Mouse (Mus musculus) hindbrain, embryonic 15.5 days (tissue): ENCODE results near the gene Sema3a. TPM values are rescaled to one million over a fixed set of nuclear protein-coding genes. Genes with fewer than 3 reads are reported as not detected.
A peak's percentile ranks its signal among the peaks of the same experiment; 100 is the strongest.

ENCODE experiments used
- ATAC-seq: fragments of 200-750 bp; cut with Nextera tagmentation; 2 replicates; pipeline ENCODE4 v1.8.0; 2017; ENCODE audit warnings: low read depth, moderate number of reproducible peaks, moderate TSS enrichment; ENCODE audit not compliant: low FRiP score
- H3K27ac ChIP-seq: fragments of 300-500 bp; sonication (generic); replicated peaks from 2 replicates; pipeline ENCODE4 v1.5.1; 2015; ENCODE audit warnings: mild to moderate bottlenecking, inconsistent platforms
- H3K27me3 ChIP-seq: fragments of 300-500 bp; sonication (generic); 2 replicates; pipeline ENCODE4 v1.6.1; 2015; ENCODE audit warnings: control low read depth, inconsistent platforms
- H3K36me3 ChIP-seq: fragments of 300-500 bp; sonication (generic); 2 replicates; pipeline ENCODE4 v1.6.1; 2015; ENCODE audit warnings: control low read depth, inconsistent platforms
- H3K4me1 ChIP-seq: fragments of 300-500 bp; sonication (generic); replicated peaks from 2 replicates; pipeline ENCODE4 v1.6.1; 2015; ENCODE audit warnings: control low read depth, inconsistent platforms
- H3K4me2 ChIP-seq: fragments of 300-500 bp; sonication (generic); 2 replicates; pipeline ENCODE4 v1.6.1; 2015; ENCODE audit warnings: moderate library complexity, mild to moderate bottlenecking, inconsistent platforms
- H3K4me3 ChIP-seq: fragments of 300-500 bp; sonication (generic); 2 replicates; pipeline ENCODE4 v1.5.1; 2015; ENCODE audit warnings: mild to moderate bottlenecking, inconsistent platforms
- H3K9ac ChIP-seq: fragments of 300-500 bp; sonication (generic); 2 replicates; pipeline ENCODE4 v1.6.1; 2015; ENCODE audit warnings: inconsistent platforms
- H3K9me3 ChIP-seq: fragments of 300-500 bp; sonication (generic); 2 replicates; pipeline ENCODE4 v1.6.1; 2016; ENCODE audit warnings: control low read depth, inconsistent platforms
- WGBS: fragments of 180-500 bp; shearing (Covaris S2); methylation state at CpG from one replicate; pipeline ENCODE4 v1.1.7; 2015; 5-methylcytosine and 5-hydroxymethylcytosine counted together
- polyA plus RNA-seq: library from polyadenylated mRNA; unstranded; fragments of >200 nt; fragmentation: Nextera tagmentation; extraction: Ambion mirVana; gene quantifications from 2 replicates; pipeline ENCODE4 v1.2.1, GENCODE M21; 2015

The Sema3a gene
- polyA plus RNA-seq, 1 experiment from 2014 or later: 23.0 TPM

DNA sequence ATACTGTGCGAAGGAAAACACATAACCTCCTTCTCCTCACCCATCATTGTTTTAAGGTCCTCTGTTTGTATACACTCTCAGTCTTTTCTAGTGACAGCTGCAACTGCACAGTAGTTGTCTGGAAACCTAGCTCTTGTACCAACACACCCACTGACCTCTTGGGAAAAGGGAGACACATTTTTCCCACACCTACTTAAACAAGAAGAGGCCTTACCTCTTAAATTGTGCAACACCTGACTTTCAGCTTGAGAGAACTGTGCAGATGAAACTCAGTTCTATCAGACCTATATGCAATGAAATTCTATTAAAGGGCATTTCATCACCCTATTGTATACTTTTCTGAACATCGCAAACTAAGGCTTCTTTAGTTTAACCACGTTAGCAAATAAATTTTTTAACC lies 262.5 kb downstream of the Sema3a start:
- Histone ChIP-seq H3K9ac (no peak overlapping the region), H3K4me1 (no peaks in the 10 kb centered on the region), H3K4me3 (no peak overlapping the region), H3K4me2 (no peak overlapping the region), H3K9me3 (no peaks in the 10 kb centered on the region), H3K27me3 (no peaks in the 10 kb centered on the region), H3K27ac (no peak overlapping the region), H3K36me3 (no peaks in the 10 kb centered on the region)
- no peak for ATAC-seq
- 83% methylated on average over 3 of the region's 3 CpGs for WGBS

DNA sequence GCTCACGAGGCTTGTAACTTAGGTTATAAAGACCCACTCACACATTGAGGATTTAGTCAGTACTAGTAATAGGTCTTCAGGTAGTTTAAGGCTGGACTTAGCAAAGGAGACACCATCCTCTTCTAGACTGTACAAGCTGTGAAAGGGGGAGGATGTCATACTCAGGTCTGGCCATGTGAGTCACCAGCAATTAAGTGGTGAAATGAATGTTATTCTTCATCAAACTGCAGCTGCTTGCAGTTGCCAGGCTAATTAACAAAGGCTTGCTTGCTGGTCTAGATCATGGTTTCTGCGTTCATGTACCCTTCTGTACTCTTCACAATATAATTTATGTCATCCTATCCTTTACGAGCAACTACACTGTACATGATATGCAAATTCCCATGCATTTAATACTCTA lies 264.8 kb downstream of the Sema3a start:
- H3K27me3 ChIP-seq: no peaks in the 10 kb centered on the region
- no peaks in the 10 kb centered on the region for H3K9me3 ChIP-seq
- H3K27ac ChIP-seq: no peak overlapping the region
- 82% methylated on average over 3 of the region's 3 CpGs for WGBS
- no peak for ATAC-seq
- no peaks in the 10 kb centered on the region for H3K36me3 ChIP-seq
- H3K4me1 ChIP-seq: no peaks in the 10 kb centered on the region
- no peak overlapping the region for H3K4me2 ChIP-seq
- H3K9ac ChIP-seq: no peak overlapping the region
- H3K4me3 ChIP-seq: no peak overlapping the region

DNA sequence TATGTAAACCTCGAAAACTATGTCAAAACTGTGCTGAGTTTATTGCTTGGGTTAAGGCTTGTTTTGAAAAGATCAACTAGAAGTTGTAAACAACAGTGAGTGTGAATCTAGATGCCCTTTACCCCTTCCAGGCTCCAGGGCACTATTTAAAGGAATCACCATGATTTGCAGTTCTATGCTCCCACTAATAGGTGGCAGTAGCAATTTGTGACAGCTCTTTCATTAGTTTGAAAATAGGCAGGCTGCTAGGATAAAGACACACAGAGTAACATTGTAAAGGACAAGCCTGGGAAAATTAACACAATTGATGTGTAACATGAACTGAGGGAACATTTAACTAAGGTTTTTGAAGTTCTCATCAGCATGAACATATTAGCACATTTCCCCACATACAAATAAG lies 280.2 kb downstream of the Sema3a start:
- Histone ChIP-seq H3K27me3 (no peaks in the 10 kb centered on the region), H3K27ac (no peak overlapping the region), H3K4me3 (no peak overlapping the region), H3K9ac (no peak overlapping the region), H3K4me1 (no peaks in the 10 kb centered on the region), H3K9me3 (no peaks in the 10 kb centered on the region), H3K4me2 (no peak overlapping the region), H3K36me3 (no peaks in the 10 kb centered on the region)
- 38% methylated on average over 1 of the region's 1 CpGs for WGBS
- no peak for ATAC-seq

DNA sequence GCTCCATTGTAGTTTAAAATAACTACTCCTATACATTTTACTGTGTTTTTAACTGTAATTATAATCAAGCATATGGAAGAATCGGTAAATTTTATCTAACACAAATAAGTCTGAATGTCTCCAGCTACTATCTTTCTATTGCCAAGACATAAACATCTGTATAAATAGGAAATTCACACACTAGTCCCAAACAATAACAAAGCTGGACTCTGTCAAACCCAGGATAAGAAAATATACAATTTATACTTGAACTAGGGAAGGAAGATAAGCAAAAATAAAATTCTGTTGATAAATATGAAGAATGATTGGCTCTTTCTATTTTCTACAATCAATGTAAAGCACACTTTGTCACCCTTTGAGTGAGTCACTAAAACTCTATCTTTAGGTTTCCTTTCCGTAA lies 280.9 kb downstream of the Sema3a start:
- Histone ChIP-seq H3K4me1 (no peaks in the 10 kb centered on the region), H3K9me3 (no peaks in the 10 kb centered on the region), H3K9ac (no peak overlapping the region), H3K4me2 (no peak overlapping the region), H3K4me3 (no peak overlapping the region), H3K27me3 (no peaks in the 10 kb centered on the region), H3K27ac (no peak overlapping the region), H3K36me3 (no peaks in the 10 kb centered on the region)
- no peak for ATAC-seq
- WGBS: 96% methylated on average over 2 of the region's 2 CpGs

- H3K9ac ChIP-seq: no peak overlapping the region
- WGBS: 76% methylated on average over 2 of the region's 2 CpGs
- ATAC-seq: no peak
- no peaks in the 10 kb centered on the region for H3K9me3 ChIP-seq
- H3K4me2 ChIP-seq: no peak overlapping the region
- no peaks in the 10 kb centered on the region for H3K36me3 ChIP-seq
- no peaks in the 10 kb centered on the region for H3K27me3 ChIP-seq
- H3K4me1 ChIP-seq: no peaks in the 10 kb centered on the region
- no peak overlapping the region for H3K27ac ChIP-seq
- H3K4me3 ChIP-seq: no peak overlapping the region
Observed at GRCm38 (mm10) chr5:13411920-13412319, 286.7 kb downstream of the Sema3a start.

DNA sequence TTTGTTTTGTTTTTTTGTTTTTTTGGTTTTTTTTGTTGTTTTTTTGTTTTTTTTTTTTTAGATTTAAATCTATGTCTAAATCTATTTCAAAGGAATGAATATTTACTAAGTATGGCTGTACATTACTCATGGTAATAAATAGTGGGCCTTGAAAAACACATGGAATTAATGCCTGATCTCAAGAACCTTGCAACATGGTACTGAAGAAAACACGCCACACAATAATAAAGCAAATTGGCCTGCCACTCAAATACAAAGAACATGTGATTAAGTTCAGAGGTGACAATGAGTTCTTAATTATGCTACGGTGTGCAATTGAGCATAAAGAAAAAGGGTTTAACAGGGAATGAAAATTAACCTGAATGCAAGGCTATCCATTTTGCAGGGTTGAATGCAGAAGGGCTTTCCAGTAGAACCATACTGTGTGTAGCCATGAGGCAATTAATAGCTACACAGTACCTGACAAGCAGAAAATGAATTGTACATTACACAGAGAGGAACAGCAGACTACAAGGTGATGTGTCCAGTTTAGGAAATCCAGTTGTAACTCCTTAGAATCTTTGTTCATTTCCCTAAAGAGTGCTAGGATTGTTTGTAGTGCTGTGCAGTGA lies 288.8 kb downstream of the Sema3a start:
- Histone ChIP-seq H3K9ac (no peak overlapping the region), H3K4me2 (no peak overlapping the region), H3K9me3 (no peaks in the 10 kb centered on the region), H3K4me3 (no peak overlapping the region), H3K27ac (no peak overlapping the region), H3K4me1 (no peaks in the 10 kb centered on the region), H3K36me3 (no peaks in the 10 kb centered on the region), H3K27me3 (no peaks in the 10 kb centered on the region)
- 32% methylated on average over 2 of the region's 2 CpGs for WGBS
- ATAC-seq: no peak

- 64% methylated on average over 3 of the region's 3 CpGs for WGBS
- no peak overlapping the region for H3K27ac ChIP-seq
- ATAC-seq: no peak
- no peaks in the 10 kb centered on the region for H3K4me1 ChIP-seq
- H3K9ac ChIP-seq: no peak overlapping the region
- no peaks in the 10 kb centered on the region for H3K9me3 ChIP-seq
- H3K4me2 ChIP-seq: no peak overlapping the region
- no peak overlapping the region for H3K4me3 ChIP-seq
- H3K27me3 ChIP-seq: no peaks in the 10 kb centered on the region
- H3K36me3 ChIP-seq: no peaks in the 10 kb centered on the region
Observed at GRCm38 (mm10) chr5:13416960-13417710, 291.9 kb downstream of the Sema3a start.

DNA sequence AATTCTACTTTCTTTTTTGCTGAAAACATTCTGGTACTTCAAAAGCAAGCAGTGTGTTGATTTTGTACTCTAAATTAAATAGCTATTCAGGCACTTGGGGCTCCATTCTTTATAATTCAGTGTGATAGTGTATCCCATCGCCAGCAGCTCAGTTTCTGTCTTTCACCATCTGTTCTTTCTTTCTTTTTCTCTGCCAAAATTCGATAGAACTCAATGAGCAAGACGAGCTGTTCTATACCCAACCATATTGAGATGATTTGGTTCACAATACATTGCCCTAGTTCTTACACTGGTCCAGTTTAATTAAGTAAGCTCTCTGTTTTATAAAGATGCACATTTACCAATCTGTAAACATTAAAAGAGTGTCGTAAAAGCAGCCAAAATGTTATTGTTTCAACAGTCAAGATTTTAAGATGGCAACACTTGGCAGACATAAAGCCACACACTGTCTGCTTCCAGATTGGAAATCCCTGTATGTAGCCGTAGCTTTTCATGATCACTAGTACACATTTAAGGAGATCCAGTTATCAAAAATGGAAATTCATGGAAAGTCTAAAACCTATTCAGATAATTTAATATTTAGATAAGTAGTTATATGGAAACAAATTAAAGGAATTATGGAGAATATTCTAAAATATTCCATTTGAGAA lies 296.2 kb downstream of the Sema3a start:
- Histone ChIP-seq H3K4me1 (no peaks in the 10 kb centered on the region), H3K27me3 (no peaks in the 10 kb centered on the region), H3K36me3 (no peaks in the 10 kb centered on the region), H3K9me3 (no peaks in the 10 kb centered on the region), H3K4me3 (no peak overlapping the region), H3K9ac (no peak overlapping the region), H3K4me2 (no peak overlapping the region), H3K27ac (no peak overlapping the region)
- ATAC-seq: 0 out of 2 replicates have a peak, but pooled peaks have one; percentile 27
- WGBS: 48% methylated on average over 5 of the region's 5 CpGs

DNA sequence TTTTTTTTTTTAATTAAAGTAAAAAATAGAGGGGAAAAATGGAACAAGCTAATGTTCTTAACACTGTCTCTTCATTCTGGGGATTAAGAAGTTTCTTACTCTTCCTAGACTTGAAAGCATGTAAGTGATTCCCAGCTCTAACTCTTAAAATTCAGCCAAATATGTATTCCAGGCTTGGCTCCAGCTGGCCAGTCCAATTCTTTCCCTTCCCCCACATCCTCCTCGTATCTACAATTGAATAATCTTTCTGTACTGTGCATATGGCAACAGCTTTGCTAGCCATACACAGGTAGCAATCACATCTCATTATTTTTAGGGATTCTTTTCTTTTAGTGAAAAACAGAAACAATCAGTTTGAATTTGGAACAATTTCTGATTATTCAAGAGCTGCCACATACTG lies 303.5 kb downstream of the Sema3a start:
- ATAC-seq: no peak
- WGBS: 23% methylated on average over 1 of the region's 1 CpGs
- no peak overlapping the region for H3K4me3 ChIP-seq

DNA sequence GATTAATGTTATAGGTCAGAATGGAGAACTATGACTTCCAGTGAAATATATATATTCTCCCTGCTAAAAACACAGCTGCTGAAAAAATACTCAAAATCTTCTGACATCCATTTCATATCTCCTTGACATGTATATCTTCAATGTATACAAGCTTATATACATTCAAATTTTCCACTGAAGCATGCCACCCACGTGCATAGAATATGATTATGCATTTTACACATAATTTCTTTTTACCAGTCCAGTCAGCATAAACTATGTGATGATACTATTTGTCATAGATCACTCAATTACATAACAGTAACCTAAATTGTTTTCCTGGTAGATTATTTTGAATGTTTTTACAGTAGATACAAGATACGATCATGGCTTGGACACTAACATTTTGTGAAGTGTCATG lies 306.6 kb downstream of the Sema3a start:
- Histone ChIP-seq H3K36me3 (no peaks in the 10 kb centered on the region), H3K27me3 (no peaks in the 10 kb centered on the region), H3K9ac (no peak overlapping the region), H3K4me3 (no peak overlapping the region), H3K4me2 (no peak overlapping the region), H3K4me1 (no peaks in the 10 kb centered on the region), H3K9me3 (no peaks in the 10 kb centered on the region), H3K27ac (no peak overlapping the region)
- WGBS: 85% methylated on average over 2 of the region's 2 CpGs
- no peak for ATAC-seq

More for the DNA sequence above, 303.5 kb downstream of the Sema3a start:
- no peaks in the 10 kb centered on the region for H3K27me3 ChIP-seq
- H3K9ac ChIP-seq: no peak overlapping the region
- no peak overlapping the region for H3K4me2 ChIP-seq
- no peaks in the 10 kb centered on the region for H3K36me3 ChIP-seq
- no peaks in the 10 kb centered on the region for H3K4me1 ChIP-seq
- no peaks in the 10 kb centered on the region for H3K9me3 ChIP-seq
- H3K27ac ChIP-seq: no peak overlapping the region

DNA sequence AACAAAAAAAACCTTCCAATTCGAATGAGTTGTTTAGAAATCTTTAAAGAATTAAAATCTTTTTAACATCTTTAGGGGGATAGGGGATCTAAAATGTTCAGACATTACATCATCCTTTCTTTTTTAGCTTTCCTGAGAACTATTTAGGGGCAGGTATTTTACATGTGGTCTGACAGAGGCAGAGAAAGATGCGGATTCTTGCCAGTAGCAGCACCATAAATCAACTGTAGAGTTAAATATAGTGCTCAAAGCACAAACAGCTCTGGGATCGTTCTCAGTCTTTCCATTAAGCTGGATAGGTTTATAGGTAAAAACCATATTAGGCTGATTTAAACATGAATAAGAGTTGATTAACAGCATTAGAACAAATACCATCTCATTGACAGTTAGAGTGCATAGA lies 307.4 kb downstream of the Sema3a start:
- Histone ChIP-seq H3K4me2 (no peak overlapping the region), H3K4me3 (no peak overlapping the region), H3K27ac (no peak overlapping the region), H3K9ac (no peak overlapping the region), H3K9me3 (no peaks in the 10 kb centered on the region), H3K27me3 (no peaks in the 10 kb centered on the region), H3K36me3 (no peaks in the 10 kb centered on the region), H3K4me1 (no peaks in the 10 kb centered on the region)
- 72% methylated on average over 3 of the region's 3 CpGs for WGBS
- ATAC-seq: no peak

- ATAC-seq: no peak
Observed at GRCm38 (mm10) chr5:13433303-13433702, 308.1 kb downstream of the Sema3a start.

More at GRCm38 (mm10) chr5:13433303-13433702, 308.1 kb downstream of the Sema3a start:
- H3K27ac ChIP-seq: no peak overlapping the region
- no peaks in the 10 kb centered on the region for H3K4me1 ChIP-seq
- no peaks in the 10 kb centered on the region for H3K36me3 ChIP-seq
- H3K4me3 ChIP-seq: no peak overlapping the region
- H3K27me3 ChIP-seq: no peaks in the 10 kb centered on the region
- H3K4me2 ChIP-seq: no peak overlapping the region
- WGBS: 63% methylated on average over 2 of the region's 2 CpGs
- no peak overlapping the region for H3K9ac ChIP-seq
- H3K9me3 ChIP-seq: no peaks in the 10 kb centered on the region
